Mouse (Mus musculus): Measurements from ENCODE around the gene Bmp5.
"Not testable (repeated sequence)": the region's sequence is repeated elsewhere in the genome, so short reads cannot be mapped to it uniquely, and the experiment has no call there.

The Bmp5 gene

DNA sequence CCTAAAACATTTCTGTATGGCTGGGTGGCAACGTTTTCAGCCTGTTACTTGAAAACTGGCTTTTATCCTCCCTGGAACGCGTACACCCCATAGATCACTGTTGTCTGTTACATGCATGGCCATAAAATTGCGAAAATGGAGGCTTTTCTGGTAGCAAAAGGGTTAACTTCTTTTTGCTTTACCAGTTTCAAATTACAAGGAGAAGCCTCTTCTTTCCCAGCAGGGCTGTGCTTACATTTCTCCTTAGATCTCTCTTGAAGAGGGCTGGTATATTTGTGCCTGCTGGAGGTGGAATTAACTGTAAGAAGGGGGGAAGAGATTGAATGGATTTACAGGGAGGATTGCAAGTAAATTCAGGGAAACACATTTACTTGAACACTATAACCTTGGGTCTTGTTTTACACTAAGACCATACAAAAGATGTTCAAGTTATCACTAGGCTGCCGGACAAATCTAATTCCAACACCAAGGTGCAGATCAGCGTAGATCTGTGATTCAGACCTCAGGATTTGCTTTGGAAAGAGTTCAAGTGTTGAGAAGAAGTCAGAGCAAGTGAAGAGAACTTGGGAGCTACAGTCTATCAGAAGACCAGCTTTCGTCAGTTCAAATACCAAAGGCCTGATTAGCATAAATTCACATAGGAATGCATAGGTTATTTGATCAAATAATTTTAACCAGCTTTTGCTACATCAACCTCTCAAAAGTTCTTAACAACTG, at the start of gene Bmp5:
Gene Bmp5 (plus strand): TSS at position 236 of the 717 bp plus-strand sequence.
- DNase-seq (ENCODE audit: low spot score): no peak

DNA sequence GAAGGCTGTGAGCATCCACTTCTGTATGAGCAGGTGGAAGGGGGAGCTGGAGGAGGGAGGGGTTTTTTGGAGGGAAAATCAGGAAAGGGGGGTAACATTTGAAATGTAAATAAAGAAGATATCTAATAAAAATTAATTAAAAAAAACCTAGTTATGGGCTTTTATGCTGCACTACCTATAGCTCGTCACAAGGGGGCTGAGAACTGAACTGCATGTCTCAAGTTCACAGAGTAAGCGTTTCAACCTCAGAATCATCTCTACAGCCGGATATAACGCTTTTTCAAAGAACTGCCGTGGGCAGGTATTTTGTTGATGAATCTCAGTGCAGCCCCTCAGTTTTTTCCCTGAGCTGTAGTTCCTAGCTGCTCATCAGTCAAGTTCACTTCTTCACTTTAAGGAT, 15.1 kb upstream of the Bmp5 start:
- no peak for DNase-seq (ENCODE audit: low spot score)

DNA sequence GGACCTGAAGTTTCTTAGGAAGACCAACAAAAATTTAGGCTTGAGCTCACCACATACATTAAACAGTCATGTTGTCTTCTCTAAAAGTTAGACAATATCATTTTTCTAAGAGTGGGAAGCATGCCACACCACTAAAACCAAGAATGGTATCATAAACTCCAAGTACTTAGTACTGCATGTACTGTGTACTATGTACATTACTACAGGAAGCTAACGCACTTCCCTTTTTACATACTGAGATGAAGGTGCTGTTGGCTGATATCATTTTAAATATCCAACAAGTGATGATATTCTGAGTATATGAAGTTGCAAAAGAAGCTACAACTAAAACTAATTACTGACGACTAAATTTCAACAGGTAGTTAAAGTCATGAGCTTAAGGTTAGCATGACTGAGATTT, 13.6 kb upstream of the Bmp5 start:
- no peak for DNase-seq (ENCODE audit: low spot score)

DNA sequence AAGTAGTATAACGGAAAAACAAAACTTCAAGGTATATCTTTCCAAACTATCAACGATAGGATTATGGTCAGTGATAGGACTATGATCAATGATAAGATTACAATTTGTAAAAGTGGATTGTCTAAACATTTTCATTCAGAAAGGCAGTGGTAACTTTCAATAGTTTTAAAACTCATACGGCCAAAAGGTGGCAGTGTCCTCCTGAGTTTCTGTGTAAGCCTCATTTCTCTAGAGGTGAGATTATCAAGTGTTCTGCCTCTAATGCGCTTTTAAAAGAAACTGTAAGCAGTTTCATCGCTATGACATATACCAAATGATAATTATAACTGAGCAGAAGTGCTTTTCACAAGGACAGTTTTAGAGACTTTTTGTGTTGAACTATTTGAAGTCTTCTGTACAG, 12.7 kb upstream of the Bmp5 start:
- DNase-seq (ENCODE audit: low spot score): no peak

DNA sequence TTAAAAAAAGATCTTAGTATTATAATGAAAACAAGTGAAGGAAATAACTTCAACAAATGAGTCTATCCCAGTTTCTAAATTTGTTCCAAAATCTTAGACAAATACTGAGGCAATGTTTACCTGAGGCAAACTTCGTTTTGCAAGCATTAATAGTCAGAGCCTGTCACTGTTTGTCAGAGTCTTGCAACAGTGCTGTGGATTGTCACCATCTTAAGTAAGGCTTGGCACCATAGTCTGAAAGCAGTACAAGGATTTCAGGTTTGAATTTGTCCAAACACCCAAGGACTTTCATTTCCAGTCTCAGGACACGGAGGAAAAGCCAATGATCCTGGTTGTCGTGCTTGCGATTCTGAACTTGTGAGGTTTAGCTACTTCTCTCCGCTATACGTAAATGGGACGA, 10.4 kb upstream of the Bmp5 start:
- no peak for DNase-seq (ENCODE audit: low spot score)

DNA sequence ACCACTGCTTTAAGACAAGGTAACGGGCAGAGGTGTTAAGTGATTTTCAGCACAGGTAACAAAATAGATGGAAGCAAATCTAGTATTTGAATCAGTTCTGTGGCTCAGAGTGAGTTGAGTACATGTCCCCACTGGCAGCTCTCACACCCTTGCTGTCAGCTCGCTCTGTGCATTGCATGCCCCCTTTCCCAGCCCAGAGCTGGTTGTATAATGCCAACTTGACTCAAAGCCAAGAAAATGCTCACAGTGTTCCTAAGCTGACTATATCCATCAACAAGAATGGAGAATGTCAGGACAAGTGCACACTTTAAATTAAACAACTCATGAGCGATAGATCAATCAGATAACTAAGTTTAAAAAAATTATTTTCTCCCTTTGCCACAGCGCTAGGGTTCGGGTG, 8.6 kb upstream of the Bmp5 start:
- DNase-seq (ENCODE audit: low spot score): no peak

DNA sequence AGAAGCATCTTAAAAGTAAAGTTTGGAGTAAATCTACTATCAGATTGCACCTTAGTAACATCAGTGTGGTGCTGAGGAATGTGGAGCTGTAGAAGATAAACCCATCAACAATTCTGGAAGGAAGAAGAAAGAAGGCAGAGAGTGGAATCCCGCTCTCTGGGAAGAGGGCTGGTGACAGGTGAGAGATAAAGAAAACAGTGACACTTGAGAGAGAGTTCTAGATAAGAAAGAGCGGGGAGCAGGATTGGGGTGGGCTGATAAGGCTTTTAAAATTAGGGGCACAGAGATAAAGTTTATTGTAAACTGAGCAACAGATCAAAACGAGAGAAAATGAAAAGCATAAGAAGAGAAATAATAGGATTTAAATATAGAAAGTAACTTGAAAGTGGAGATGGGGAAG, 6.1 kb upstream of the Bmp5 start:
- no peak for DNase-seq (ENCODE audit: low spot score)

DNA sequence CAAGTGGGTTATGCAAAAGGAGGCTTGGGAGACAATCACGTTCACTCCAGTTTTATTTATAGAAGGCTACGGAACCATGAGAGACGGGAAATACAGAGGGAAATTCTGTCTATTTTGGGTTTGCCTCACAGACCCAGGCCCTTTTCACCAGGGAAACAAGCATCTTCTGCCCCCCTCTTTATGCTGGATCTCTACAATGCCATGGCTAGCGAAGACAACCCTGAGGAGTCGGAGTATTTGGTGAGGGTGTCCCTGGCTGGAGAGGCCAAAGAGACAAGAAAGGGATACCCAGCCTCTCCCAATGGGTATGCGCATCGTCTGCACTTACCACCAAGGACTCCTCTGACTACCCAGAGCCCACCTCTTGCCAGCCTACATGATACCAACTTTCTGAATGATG, 989 bp downstream of the Bmp5 start:
- no peak for DNase-seq (ENCODE audit: low spot score)

DNA sequence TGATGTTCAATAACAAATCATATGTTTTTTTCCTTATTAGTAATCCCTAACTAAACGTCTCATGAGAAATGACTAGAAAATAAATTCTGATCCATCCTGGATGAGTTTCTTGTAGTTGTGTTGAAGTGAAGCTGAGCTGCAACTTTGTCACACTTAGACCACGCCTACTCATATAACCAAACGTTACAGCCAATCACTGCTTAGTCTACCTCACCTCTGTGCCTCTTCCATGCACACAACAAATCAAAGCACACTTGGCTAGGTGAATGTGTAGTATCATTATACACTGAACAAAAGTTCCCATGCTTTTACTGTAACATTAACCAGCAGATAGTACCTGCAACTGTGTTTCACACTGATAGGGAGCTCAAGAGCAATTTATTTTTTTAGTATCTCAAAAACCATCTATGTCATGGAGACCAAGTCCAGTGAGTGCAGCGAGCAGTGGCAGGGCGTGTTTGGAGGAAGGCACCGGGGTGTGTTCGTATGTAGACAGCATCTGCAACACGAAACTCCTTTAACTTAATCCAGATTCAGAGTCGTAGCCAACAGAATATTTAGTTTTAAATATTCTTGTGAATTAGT, 3.7 kb downstream of the Bmp5 start:
- DNase-seq (ENCODE audit: low spot score): no peak

DNA sequence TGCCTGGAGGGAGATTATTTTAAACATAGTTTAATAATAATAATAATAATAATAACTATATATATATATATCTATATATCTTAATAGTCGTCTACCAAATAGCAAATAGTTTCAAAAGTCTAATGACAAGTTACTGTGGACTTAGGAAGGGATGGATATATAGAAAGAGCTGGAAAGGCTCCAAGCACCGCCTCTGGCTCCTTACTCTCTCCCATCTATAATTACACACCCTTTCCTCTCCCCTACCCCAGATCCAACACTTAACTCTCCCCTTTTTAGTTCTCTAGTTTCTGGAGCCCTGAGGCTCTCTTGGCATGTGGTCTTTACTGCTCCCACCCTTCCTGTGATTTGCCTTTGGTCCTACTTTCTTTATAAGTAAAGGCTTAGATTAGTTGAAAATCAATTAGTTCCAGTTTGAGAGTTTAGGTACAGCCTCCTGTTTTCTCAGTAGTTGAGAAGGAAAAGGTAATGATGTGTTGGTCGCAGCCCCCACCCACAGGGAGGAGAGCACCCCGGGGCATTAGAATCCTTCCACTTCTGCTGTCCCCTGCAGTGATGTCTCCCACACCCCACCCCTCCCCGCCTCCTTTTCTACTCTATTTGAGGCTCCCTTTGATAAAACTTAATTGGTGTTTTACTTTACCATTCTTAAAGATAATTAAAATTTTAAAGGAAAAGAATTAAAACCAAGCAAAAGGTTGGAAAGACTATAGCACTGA, 5.6 kb downstream of the Bmp5 start:
- no peak for DNase-seq (ENCODE audit: low spot score)

DNA sequence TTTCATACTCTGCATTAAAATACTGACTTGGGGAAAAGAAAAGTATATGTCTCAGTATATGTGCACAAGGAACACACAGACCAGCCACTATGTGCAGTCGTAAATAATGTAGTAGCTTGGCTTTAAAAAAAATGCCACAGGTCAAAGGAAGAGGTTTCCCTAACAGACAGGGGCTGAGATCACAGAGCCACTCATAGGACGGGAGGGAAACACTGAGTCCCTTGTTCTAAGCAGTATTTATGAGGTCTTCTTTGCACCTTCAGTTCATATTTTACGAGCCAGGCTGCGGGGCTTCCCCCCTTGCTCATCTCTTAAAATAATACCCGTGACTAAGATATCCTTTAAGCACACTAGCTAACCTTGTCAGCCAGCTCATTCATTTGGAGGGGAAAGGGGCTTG, 6.4 kb downstream of the Bmp5 start:
- no peak for DNase-seq (ENCODE audit: low spot score)

DNA sequence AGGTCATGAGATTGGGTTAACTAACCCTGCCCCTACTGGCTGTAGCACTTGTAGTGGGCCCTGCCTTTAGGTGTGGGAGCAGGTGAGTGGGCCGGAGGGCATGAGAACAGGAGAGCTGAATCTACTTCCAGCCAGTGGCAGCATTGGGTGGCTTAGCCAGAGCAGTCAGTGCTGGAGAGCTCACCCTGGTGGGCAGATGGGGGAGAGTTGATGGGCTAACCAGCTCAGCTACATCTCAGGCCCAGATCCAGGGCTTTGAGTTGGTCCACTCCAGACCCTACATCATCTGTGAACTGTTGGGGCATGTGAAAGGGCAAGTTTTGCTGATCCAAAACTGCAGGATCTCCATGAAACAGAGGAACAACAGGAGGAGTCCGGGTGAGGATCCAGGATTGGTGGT, 8.4 kb downstream of the Bmp5 start:
- no peak for DNase-seq (ENCODE audit: low spot score)

DNA sequence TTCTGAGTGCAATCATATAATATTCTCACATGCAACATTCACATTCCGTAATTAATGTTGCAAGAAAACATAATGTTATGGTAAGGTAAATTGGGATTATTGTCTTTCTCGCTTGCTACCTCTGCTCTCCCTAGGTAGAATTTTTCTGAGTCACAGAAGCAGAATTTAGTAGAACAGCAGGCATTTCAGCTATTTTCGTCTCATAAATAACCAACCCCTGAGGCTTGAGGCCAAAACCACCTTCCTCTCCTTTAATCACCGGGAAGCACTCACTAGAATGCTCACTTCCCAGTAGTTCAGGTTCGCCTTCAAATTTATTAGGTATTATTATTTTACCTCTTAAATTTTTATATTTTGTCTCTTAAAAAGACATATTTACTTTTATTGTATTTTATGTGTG, 10.8 kb downstream of the Bmp5 start:
- DNase-seq (ENCODE audit: low spot score): no peak

DNA sequence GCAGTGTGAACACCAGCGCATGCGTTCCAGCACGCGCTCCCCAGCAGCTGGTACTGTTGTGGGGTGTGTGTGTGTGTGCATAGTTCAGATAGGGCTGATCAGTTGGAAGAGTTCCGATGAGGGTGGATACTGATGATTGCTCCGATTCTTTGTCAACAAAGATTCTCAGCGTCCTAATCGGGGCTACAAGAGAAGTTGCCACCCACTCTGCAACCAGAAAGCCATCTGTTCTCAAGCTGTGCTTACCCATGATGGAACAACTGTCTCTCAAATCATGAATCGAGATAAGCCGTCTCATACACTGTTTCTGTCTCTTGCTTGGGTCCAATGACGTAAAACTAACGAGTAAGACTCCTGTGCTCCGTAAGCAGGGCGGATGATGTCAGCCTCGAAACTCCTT, 12.0 kb downstream of the Bmp5 start:
- no peak for DNase-seq (ENCODE audit: low spot score)

DNA sequence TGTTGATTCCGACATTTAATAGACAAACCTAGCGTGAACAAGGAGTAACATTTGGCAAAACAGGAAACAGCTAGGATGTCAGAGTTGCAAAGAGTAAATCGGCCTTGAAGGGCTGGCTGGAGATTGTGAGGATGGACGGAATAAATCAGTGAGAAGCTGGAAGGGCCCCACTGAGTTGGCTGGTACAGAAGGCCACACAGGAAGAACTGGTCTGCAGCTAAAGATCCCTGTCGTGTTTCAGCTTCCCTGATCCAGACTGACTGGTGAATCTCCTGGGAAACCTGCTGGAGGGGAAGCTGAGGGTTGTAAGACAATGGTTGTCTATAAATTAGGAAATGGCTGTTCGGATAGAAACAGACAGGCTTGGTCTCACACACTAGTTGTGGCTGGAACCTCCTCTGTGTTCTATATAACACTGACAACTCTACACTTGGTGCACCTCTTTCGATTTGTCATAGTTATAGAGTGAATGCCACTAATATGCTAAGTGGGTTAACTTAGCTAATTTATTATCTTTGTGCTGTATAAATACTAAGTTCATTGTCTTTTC, 14.8 kb downstream of the Bmp5 start:
- DNase-seq (ENCODE audit: low spot score): no peak

DNA sequence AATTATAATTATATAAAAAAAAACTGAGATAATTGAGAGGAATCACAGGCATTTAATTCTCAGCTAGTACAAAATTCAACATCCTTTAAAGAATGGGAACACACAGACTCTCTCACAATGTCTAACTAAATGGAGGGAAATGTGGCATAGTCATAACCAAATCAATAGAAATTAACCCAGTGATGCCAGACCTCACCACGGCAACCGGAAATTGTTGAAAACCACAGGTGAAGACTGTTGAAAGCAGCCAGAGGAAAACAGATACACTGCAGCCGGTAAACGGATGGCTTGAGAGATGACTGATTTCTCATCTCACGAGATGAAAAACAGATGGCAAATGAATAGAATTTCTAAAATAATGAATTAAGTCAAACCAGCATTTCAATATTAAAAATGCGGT, 29.8 kb downstream of the Bmp5 start:
- no peak for DNase-seq (ENCODE audit: low spot score)

DNA sequence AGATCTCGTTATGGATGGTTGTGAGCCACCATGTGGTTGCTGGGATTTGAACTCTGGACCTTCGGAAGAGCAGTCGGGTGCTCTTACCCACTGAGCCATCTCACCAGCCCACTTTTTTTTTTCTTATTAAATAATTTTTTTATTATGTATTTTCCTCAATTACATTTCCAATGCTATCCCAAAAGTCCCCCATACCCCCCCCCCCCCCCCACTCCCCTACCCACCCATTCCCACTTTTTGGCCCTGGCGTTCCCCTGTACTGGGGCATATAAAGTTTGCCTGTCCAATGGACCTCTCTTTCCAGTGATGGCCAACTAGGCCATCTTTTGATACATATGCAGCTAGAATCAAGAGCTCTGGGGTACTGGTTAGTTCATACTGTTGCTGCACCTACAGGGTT, 33.0 kb downstream of the Bmp5 start:
- DNase-seq (ENCODE audit: low spot score): not testable (repeated sequence)

DNA sequence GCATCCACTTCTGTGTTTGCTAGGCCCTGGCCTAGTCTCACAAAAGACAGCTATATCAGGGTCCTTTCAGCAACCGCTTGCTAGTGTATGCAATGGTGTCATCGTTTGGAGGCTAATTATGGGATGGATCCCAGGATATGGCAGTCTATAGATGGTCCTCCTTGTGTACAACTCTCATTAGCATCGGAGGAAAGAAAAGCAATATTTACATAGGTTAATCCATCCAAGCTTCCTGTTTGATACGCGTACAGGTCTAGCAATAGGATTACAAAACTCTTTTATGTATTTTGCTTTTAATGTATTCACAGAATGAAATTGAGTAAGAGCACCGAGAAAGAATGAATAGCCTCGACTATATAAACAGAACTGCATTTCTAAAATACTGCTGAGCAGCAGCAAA, 33.5 kb downstream of the Bmp5 start:
- no peak for DNase-seq (ENCODE audit: low spot score)

DNA sequence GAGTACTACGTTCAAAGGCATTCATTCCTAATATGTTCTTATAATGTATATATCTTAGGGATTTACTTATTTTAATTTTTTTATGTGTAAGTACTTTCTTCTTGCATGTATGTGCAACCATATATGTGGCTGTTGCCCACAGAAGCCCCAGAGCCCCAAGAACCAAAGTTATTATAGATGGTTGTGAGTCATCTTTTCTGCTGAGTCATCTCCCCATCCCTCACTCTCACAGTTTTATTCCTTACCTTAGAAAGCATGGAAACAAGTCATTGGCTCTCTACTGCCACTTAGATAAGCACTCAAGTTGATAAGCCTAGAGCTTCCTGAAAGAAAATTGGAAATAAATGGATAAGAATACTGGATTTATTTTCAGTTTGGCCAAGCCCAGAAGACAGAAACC, 40.0 kb downstream of the Bmp5 start:
- DNase-seq (ENCODE audit: low spot score): no peak

DNA sequence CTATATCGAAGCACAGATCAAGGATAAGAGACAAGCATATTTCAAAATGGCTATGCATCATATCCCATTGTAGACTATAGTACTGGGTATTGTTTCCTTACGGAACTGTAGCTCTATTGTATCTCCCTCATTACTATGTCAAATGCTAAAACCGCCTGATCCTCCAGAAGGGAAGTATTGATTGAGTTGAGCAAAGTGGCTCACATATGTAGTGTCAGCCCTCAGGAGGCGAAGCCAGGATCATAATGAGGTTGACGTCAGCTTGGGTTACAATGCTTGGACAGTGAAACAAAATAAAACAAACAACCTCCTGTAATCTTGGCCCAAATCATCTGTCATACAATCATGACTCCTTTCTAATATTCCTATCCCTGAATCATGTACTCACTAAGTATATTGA, 43.2 kb downstream of the Bmp5 start:
- DNase-seq (ENCODE audit: low spot score): no peak

DNA sequence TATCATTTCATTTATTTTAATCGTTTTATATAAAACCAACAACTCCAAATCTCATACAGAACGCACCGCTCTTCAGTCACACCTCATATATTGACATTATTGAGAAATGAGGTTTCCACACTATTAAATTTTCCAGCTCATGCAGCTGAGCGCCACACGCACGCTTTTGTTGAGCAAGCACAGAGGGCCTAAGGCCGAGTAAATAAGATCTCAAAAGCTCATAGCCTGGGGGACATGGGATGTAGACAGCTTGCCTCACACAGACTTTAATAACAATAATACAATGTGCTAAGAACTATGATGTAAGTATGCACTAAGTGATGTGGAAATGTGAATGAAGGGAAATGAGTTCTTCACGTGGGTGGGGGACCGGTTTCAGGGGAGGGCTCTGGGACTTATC, 57.3 kb downstream of the Bmp5 start:
- no peak for DNase-seq (ENCODE audit: low spot score)

DNA sequence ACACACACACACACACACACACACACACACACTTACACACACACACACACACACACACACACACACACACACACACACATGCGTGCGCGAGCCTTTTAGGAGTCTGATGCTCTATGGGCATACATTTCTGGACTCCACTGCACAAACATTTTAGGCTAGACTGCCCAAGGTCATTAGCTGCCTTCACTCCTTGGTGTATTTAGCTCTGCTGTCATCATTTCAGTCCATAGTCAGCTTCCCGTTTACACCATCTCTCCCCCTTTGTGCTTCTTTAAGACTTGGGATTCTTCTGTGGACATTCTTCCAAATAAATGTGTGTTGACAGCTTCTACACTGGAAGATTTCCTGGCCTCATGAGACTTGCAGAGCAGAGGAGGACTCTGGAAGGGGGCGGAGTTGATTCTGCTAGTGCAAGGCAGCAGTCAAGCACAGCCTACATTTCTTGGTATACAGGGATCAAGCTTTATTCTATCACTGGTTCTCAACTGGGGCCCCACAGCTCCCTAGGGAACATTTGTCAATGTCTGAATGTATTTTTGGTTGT, 58.1 kb downstream of the Bmp5 start:
- no peak for DNase-seq (ENCODE audit: low spot score)

DNA sequence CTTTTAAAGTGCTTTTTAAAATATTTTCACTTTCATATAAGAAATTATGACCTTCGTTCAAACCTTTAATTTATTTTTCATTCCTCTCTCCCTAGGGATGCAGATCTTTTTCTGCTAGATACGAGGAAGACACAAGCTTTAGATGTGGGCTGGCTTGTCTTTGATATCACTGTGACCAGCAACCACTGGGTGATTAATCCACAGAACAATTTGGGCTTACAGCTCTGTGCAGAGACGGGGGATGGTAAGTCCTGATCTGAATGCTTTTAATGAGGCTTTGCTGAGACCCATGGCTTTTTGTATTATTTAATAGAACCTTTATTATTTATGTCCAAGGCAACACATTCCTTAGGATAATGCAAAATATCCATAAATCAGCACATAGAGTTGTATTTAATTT, 64.3 kb downstream of the Bmp5 start:
- DNase-seq (ENCODE audit: low spot score): no peak

Data from testis, postnatal 14 days (tissue).